Mouse (Mus musculus) CD8-positive naive resting alpha-beta T cell, adult 2 months (primary cell): ENCODE results near the gene Grb2.
"Not testable (repeated sequence)": the region's sequence is repeated elsewhere in the genome, so short reads cannot be mapped to it uniquely, and the experiment has no call there.

Source experiments
- DNase-seq, 2 experiments: peaks; one replicate each; pipeline ENCODE4 v3.0.0; 2022; ENCODE audit warnings: low read depth in 2 of 2, low spot score in 2 of 2

Grb2 gene

GRCm38 (mm10) chr11:115649706-115650105 is 58.7 kb downstream of the Grb2 start:
- no peak for DNase-seq

GRCm38 (mm10) chr11:115647459-115647858 is 60.9 kb downstream of the Grb2 start:
- peak; percentile 48 to 67 for DNase-seq

- DNase-seq: no peak
Measured at GRCm38 (mm10) chr11:115646439-115646838, 62.0 kb downstream of the Grb2 start.

- DNase-seq: not testable (repeated sequence)
Measured at GRCm38 (mm10) chr11:115645498-115645897, 62.9 kb downstream of the Grb2 start.

GRCm38 (mm10) chr11:115644308-115644707 is 64.1 kb downstream of the Grb2 start:
- no peak for DNase-seq

GRCm38 (mm10) chr11:115643265-115643664 is 65.1 kb downstream of the Grb2 start:
- DNase-seq: peak; percentile 47 to 50

GRCm38 (mm10) chr11:115642705-115643104 is 65.7 kb downstream of the Grb2 start:
- DNase-seq: no peak

GRCm38 (mm10) chr11:115641664-115642036 is 66.7 kb downstream of the Grb2 start:
- no peak for DNase-seq

- DNase-seq: peak; percentile 68 to 69
Measured at GRCm38 (mm10) chr11:115640978-115641663, 67.3 kb downstream of the Grb2 start.

- no peak for DNase-seq
Measured at GRCm38 (mm10) chr11:115640311-115640828, 68.0 kb downstream of the Grb2 start.

- no peak for DNase-seq
Measured at GRCm38 (mm10) chr11:115639540-115639939, 68.9 kb downstream of the Grb2 start.

GRCm38 (mm10) chr11:115638498-115639409 is 69.6 kb downstream of the Grb2 start:
- no peak for DNase-seq

GRCm38 (mm10) chr11:115636960-115637359 is 71.4 kb downstream of the Grb2 start:
- DNase-seq: no peak

GRCm38 (mm10) chr11:115635484-115635883 is 72.9 kb downstream of the Grb2 start:
- DNase-seq: no peak

- no peak for DNase-seq
Measured at GRCm38 (mm10) chr11:115635041-115635440, 73.4 kb downstream of the Grb2 start.

GRCm38 (mm10) chr11:115634109-115634508 is 74.3 kb downstream of the Grb2 start:
- no peak for DNase-seq

GRCm38 (mm10) chr11:115632862-115633261 is 75.5 kb downstream of the Grb2 start:
- DNase-seq: no peak

- DNase-seq: no peak
Measured at GRCm38 (mm10) chr11:115632247-115632646, 76.2 kb downstream of the Grb2 start.

- no peak for DNase-seq
Measured at GRCm38 (mm10) chr11:115631505-115631890, 76.9 kb downstream of the Grb2 start.

GRCm38 (mm10) chr11:115630532-115631504 is 77.6 kb downstream of the Grb2 start:
- no peak for DNase-seq
